Mouse (Mus musculus): ENCODE results near the gene Klhl22.

- TF ChIP-seq CTCF (IDR thresholded peaks at IDR 0.05; ENCODE audit: insufficient read depth, low read length) (no peak), POLR2A (IDR thresholded peaks at IDR 0.05; ENCODE audit: borderline replicate concordance, extremely low read depth, low read depth, low read length) (no peak)
Measured at GRCm38 (mm10) chr16:17796971-17797811, 37.8 kb downstream of the Klhl22 start, which contains the start of gene Scarf2.

Measured in lung, adult 2 months (tissue).